Mouse (Mus musculus): ENCODE measurements around the gene Gba2. TPM values are rescaled to one million over a fixed set of nuclear protein-coding genes. Genes with fewer than 3 reads are reported as not detected.
"Not testable (repeated sequence)": the region's sequence is repeated elsewhere in the genome, so short reads cannot be mapped to it uniquely, and the experiment has no call there.

Gene Gba2
- polyA plus RNA-seq, 1 experiment from 2014 or later: 26.3 TPM

GRCm38 (mm10) chr4:43558028-43558630 lies 20.5 kb downstream of the Gba2 start:
- peak; percentile 36 for ATAC-seq (ENCODE audit: low FRiP score, low TSS enrichment)

GRCm38 (mm10) chr4:43555926-43556325 lies 22.7 kb downstream of the Gba2 start:
- no peaks in the 10 kb centered on the region for H3K27me3 ChIP-seq (ENCODE audit: insufficient read depth, low read length)
- no peak overlapping the region for H3K4me2 ChIP-seq (replicated peaks; ENCODE audit: low read depth, low read length)
- peaks cover 39% of the 10 kb centered on the region for H3K4me1 ChIP-seq (ENCODE audit: insufficient read depth, low read length)
- ATAC-seq (ENCODE audit: low FRiP score, low TSS enrichment): no peak
- WGBS: 95% methylated on average over 7 of the region's 7 CpGs
- no peak overlapping the region for H3K4me3 ChIP-seq (ENCODE audit: low read length)
- H3K27ac ChIP-seq (ENCODE audit: low read length): no peak overlapping the region
- H3K36me3 ChIP-seq (ENCODE audit: insufficient read depth, low read length): peaks cover 57% of the 10 kb centered on the region
- H3K9me3 ChIP-seq (ENCODE audit: low read length): peaks cover 6% of the 10 kb centered on the region; the same call in 1 of the 2 replicates
- no peak overlapping the region for H3K9ac ChIP-seq (replicated peaks; ENCODE audit: low read length)

More at GRCm38 (mm10) chr4:43558028-43558630, 20.5 kb downstream of the Gba2 start:
- 32% methylated on average over 5 of the region's 5 CpGs for WGBS
- H3K4me3 ChIP-seq (ENCODE audit: low read length): peak overlapping the region; percentile 82
- peak overlapping the region; percentile 57 for H3K9ac ChIP-seq (replicated peaks; ENCODE audit: low read length)
- H3K27me3 ChIP-seq (ENCODE audit: insufficient read depth, low read length): no peaks in the 10 kb centered on the region
- peak overlapping the region; percentile 93 for H3K27ac ChIP-seq (ENCODE audit: low read length)
- H3K4me2 ChIP-seq (replicated peaks; ENCODE audit: low read depth, low read length): peak overlapping the region; percentile 73
- peaks cover 36% of the 10 kb centered on the region for H3K36me3 ChIP-seq (ENCODE audit: insufficient read depth, low read length)
- no peaks in the 10 kb centered on the region for H3K9me3 ChIP-seq (ENCODE audit: low read length)
- H3K4me1 ChIP-seq (ENCODE audit: insufficient read depth, low read length): peaks cover 44% of the 10 kb centered on the region

GRCm38 (mm10) chr4:43553891-43554290 lies 24.8 kb downstream of the Gba2 start:
- Histone ChIP-seq H3K4me1 (ENCODE audit: insufficient read depth, low read length) (peaks cover 19% of the 10 kb centered on the region), H3K27me3 (ENCODE audit: insufficient read depth, low read length) (no peaks in the 10 kb centered on the region), H3K36me3 (ENCODE audit: insufficient read depth, low read length) (peaks cover 78% of the 10 kb centered on the region), H3K4me2 (replicated peaks; ENCODE audit: low read depth, low read length) (no peak overlapping the region), H3K27ac (ENCODE audit: low read length) (no peak overlapping the region), H3K9ac (replicated peaks; ENCODE audit: low read length) (no peak overlapping the region), H3K4me3 (ENCODE audit: low read length) (no peak overlapping the region), H3K9me3 (ENCODE audit: low read length) (peaks cover 6% of the 10 kb centered on the region; the same call in 1 of the 2 replicates)
- ATAC-seq (ENCODE audit: low FRiP score, low TSS enrichment): no peak

DNA sequence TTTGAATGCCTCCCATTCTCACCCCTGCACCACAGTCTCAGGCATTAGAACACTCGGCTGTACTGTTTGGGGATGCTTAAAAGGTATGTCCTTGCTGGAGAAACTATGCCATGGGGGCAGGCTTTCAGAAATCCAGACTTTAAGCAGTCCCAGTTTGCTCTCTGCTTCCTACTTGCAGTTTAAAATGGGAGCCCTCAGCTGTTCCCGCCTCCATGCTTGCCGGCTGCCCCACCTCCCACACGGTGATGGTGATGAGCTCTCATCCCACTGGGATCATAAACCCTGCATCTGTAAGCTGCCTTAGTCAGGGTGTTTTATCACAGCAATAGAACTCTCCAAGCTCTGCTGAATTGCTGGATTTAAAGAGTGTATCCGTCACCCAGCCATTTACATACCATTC lies 26.2 kb downstream of the Gba2 start:
- H3K27ac ChIP-seq (ENCODE audit: low read length): no peak overlapping the region
- H3K4me2 ChIP-seq (replicated peaks; ENCODE audit: low read depth, low read length): no peak overlapping the region
- no peak overlapping the region for H3K9ac ChIP-seq (replicated peaks; ENCODE audit: low read length)
- no peak for ATAC-seq (ENCODE audit: low FRiP score, low TSS enrichment)
- H3K9me3 ChIP-seq (ENCODE audit: low read length): peaks cover 6% of the 10 kb centered on the region; the same call in 1 of the 2 replicates
- H3K27me3 ChIP-seq (ENCODE audit: insufficient read depth, low read length): no peaks in the 10 kb centered on the region
- H3K36me3 ChIP-seq (ENCODE audit: insufficient read depth, low read length): peaks cover 92% of the 10 kb centered on the region
- WGBS: 63% methylated on average over 5 of the region's 5 CpGs
- H3K4me3 ChIP-seq (ENCODE audit: low read length): no peak overlapping the region
- peaks cover 5% of the 10 kb centered on the region for H3K4me1 ChIP-seq (ENCODE audit: insufficient read depth, low read length)

GRCm38 (mm10) chr4:43551854-43552253 lies 26.8 kb downstream of the Gba2 start:
- H3K36me3 ChIP-seq (ENCODE audit: insufficient read depth, low read length): peaks cover 98% of the 10 kb centered on the region
- H3K4me2 ChIP-seq (replicated peaks; ENCODE audit: low read depth, low read length); H3K9me3 ChIP-seq (ENCODE audit: low read length); H3K27me3 ChIP-seq (ENCODE audit: insufficient read depth, low read length); H3K27ac ChIP-seq (ENCODE audit: low read length); H3K4me3 ChIP-seq (ENCODE audit: low read length); H3K4me1 ChIP-seq (ENCODE audit: insufficient read depth, low read length); H3K9ac ChIP-seq (replicated peaks; ENCODE audit: low read length); ATAC-seq (ENCODE audit: low FRiP score, low TSS enrichment): not testable (repeated sequence)
- WGBS: 90% methylated on average over 6 of the region's 6 CpGs

DNA sequence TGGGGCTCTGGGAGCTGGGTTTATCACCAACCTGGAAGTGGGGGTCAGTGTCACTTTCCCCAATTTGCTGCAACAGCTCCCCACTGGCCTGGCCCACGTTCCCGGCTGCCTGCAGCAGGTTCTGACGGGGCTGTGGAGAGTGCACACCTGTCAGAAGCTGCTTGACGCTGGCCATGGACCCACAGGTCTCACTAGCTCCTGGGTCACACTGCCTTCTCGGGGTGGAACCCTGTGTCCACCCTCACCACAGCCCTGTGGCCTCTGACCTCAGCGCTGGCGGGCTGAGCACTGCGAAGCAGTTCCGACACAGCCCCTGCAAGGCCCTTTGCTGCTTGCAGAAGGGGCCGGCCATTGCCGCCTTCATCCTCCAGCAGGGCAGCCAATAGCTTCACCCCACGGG lies 29.6 kb downstream of the Gba2 start:
- H3K27ac ChIP-seq (ENCODE audit: low read length): no peak overlapping the region
- WGBS: 92% methylated on average over 12 of the region's 12 CpGs
- peaks cover 99% of the 10 kb centered on the region for H3K36me3 ChIP-seq (ENCODE audit: insufficient read depth, low read length)
- no peak overlapping the region for H3K4me2 ChIP-seq (replicated peaks; ENCODE audit: low read depth, low read length)
- H3K27me3 ChIP-seq (ENCODE audit: insufficient read depth, low read length): no peaks in the 10 kb centered on the region
- no peak for ATAC-seq (ENCODE audit: low FRiP score, low TSS enrichment)
- no peaks in the 10 kb centered on the region for H3K4me1 ChIP-seq (ENCODE audit: insufficient read depth, low read length)
- no peak overlapping the region for H3K4me3 ChIP-seq (ENCODE audit: low read length)
- H3K9me3 ChIP-seq (ENCODE audit: low read length): peaks cover 6% of the 10 kb centered on the region; the same call in 1 of the 2 replicates
- no peak overlapping the region for H3K9ac ChIP-seq (replicated peaks; ENCODE audit: low read length)

GRCm38 (mm10) chr4:43547160-43547559 lies 31.5 kb downstream of the Gba2 start:
- no peak overlapping the region for H3K27ac ChIP-seq (ENCODE audit: low read length)
- H3K4me2 ChIP-seq (replicated peaks; ENCODE audit: low read depth, low read length): no peak overlapping the region
- no peak for ATAC-seq (ENCODE audit: low FRiP score, low TSS enrichment)
- peaks cover 1% of the 10 kb centered on the region; the same call in 1 of the 2 replicates for H3K9me3 ChIP-seq (ENCODE audit: low read length)
- H3K4me1 ChIP-seq (ENCODE audit: insufficient read depth, low read length): no peaks in the 10 kb centered on the region
- no peak overlapping the region for H3K4me3 ChIP-seq (ENCODE audit: low read length)
- no peaks in the 10 kb centered on the region for H3K27me3 ChIP-seq (ENCODE audit: insufficient read depth, low read length)
- H3K36me3 ChIP-seq (ENCODE audit: insufficient read depth, low read length): peaks cover 98% of the 10 kb centered on the region
- no peak overlapping the region for H3K9ac ChIP-seq (replicated peaks; ENCODE audit: low read length)
- WGBS: 94% methylated on average over 8 of the region's 8 CpGs

- H3K9me3 ChIP-seq (ENCODE audit: low read length): no peaks in the 10 kb centered on the region
- WGBS: 92% methylated on average over 12 of the region's 12 CpGs
- no peak overlapping the region for H3K27ac ChIP-seq (ENCODE audit: low read length)
- no peak overlapping the region for H3K9ac ChIP-seq (replicated peaks; ENCODE audit: low read length)
- H3K4me3 ChIP-seq (ENCODE audit: low read length): no peak overlapping the region
- peaks cover 99% of the 10 kb centered on the region for H3K36me3 ChIP-seq (ENCODE audit: insufficient read depth, low read length)
- no peaks in the 10 kb centered on the region for H3K4me1 ChIP-seq (ENCODE audit: insufficient read depth, low read length)
- no peaks in the 10 kb centered on the region for H3K27me3 ChIP-seq (ENCODE audit: insufficient read depth, low read length)
- no peak overlapping the region for H3K4me2 ChIP-seq (replicated peaks; ENCODE audit: low read depth, low read length)
- ATAC-seq (ENCODE audit: low FRiP score, low TSS enrichment): no peak
Observed at GRCm38 (mm10) chr4:43546375-43547047, 32.2 kb downstream of the Gba2 start.

DNA sequence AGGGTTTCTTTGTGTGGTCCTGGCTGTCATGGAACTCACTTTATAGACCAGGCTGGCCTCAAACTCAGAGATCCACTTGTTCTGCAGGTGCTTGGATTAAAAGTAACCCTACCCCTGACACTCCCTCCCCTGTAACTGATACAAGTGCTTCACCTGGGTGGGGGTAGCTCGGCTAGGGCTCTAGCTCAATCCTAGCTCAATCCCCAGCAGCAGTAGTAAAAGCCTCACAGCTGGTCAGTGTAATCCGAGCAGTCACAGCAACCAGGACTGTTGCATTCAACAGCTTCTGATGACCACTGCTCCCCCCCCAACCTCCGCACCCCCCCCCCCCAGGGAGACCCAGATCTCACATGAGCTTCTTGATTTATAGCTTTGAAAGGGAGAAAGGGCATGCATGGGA lies 36.6 kb downstream of the Gba2 start:
- Histone ChIP-seq H3K9ac (replicated peaks; ENCODE audit: low read length) (no peak overlapping the region), H3K27me3 (ENCODE audit: insufficient read depth, low read length) (no peaks in the 10 kb centered on the region), H3K4me3 (ENCODE audit: low read length) (no peak overlapping the region), H3K4me2 (replicated peaks; ENCODE audit: low read depth, low read length) (no peak overlapping the region), H3K9me3 (ENCODE audit: low read length) (no peaks in the 10 kb centered on the region), H3K4me1 (ENCODE audit: insufficient read depth, low read length) (no peaks in the 10 kb centered on the region), H3K36me3 (ENCODE audit: insufficient read depth, low read length) (peaks cover 93% of the 10 kb centered on the region), H3K27ac (ENCODE audit: low read length) (peak overlapping the region; percentile 0; the same call in 1 of the 2 replicates)
- peak; percentile 49; the same call in 1 of the 2 replicates for ATAC-seq (ENCODE audit: low FRiP score, low TSS enrichment)
- 28% methylated on average over 3 of the region's 3 CpGs for WGBS

DNA sequence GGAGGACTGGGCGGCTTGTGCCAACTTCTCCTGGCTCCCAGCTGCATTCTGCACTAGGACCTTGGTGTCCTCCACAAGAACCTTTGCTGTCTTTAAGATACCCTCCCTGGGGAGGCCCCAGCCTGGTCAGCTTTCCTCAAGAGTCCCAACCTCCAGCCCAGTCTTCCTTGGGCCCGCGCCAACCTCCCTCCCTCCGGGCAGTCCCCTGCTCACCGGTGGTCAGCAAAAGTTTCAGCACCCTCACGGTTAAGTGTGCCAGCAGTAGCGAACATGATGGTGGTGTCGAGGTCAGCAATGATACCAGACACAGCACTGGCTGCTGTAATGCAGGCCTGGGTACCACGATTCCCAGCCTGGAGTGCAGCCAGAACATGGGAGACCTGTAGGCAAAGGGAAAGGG lies 42.6 kb downstream of the Gba2 start:
- H3K4me2 ChIP-seq (replicated peaks; ENCODE audit: low read depth, low read length): no peak overlapping the region
- no peak for ATAC-seq (ENCODE audit: low FRiP score, low TSS enrichment)
- no peaks in the 10 kb centered on the region for H3K27me3 ChIP-seq (ENCODE audit: insufficient read depth, low read length)
- H3K9ac ChIP-seq (replicated peaks; ENCODE audit: low read length): no peak overlapping the region
- 94% methylated on average over 9 of the region's 9 CpGs for WGBS
- H3K27ac ChIP-seq (ENCODE audit: low read length): no peak overlapping the region
- no peak overlapping the region for H3K4me3 ChIP-seq (ENCODE audit: low read length)
- H3K9me3 ChIP-seq (ENCODE audit: low read length): no peaks in the 10 kb centered on the region
- no peaks in the 10 kb centered on the region for H3K4me1 ChIP-seq (ENCODE audit: insufficient read depth, low read length)
- H3K36me3 ChIP-seq (ENCODE audit: insufficient read depth, low read length): peaks cover 95% of the 10 kb centered on the region
